Mouse (Mus musculus): ENCODE data around the gene Poldip3.

Poldip3 gene

DNA sequence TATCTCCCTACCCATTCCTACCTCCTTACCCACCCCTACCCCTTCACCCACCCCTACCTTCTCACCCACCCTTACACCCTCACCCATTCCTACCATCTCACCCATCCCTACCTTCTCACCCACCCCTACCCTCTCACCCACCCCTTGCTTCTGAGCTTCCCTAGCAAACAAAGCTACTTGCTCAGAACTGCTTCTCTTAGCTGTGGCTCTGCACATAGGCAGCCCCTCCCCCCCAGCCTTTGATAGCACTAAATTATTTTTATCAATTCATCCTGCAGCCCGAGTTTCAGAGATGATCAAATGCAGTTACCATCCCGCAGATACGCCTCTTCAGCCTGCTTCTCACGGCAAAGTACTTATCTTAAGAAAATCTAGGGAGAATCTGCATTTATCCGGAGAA lies 65.7 kb downstream of the Poldip3 start:
- DNase-seq, result no peak

Data from kidney, postnatal 25 days (tissue).